In genomic region chr6:65597056-65597818, GRCm38 (mm10) we compare ENCODE assay signal across 19 mouse cellular contexts.
A peak's percentile ranks its signal among the peaks of the same experiment; 100 is the strongest.
DNase-seq lines count a peak whose midpoint lies in the region; ATAC-seq and TF ChIP-seq lines count a peak whose summit lies in the region.
"Had no signal": no experiment of that assay in that cellular context is flagged by ENCODE, and none has a peak within 500 bp of the region (broad histone marks: within the 10 kb centered on the region; RNA-seq: fewer than 3 reads in every experiment).

No protein-coding gene starts in this region.

- H3K27me3 ChIP-seq in lung, embryonic 14.5 days (ENCODE audit: insufficient read depth, low read length): no peaks in the 10 kb centered on the region
- H3K27me3 ChIP-seq: hindbrain, embryonic 15.5 days; midbrain, embryonic 12.5 days; neural tube, embryonic 13.5 days had no signal

- no peak for TF ChIP-seq CTCF in lung, embryonic 14.5 days (IDR thresholded peaks at IDR 0.05; ENCODE audit: low read depth)

- peaks cover 4% of the 10 kb centered on the region for H3K4me1 ChIP-seq in lung, embryonic 14.5 days (ENCODE audit: insufficient read depth)
- H3K4me1 ChIP-seq: hindbrain, embryonic 15.5 days had no signal

- H3K9me3 ChIP-seq in lung, embryonic 14.5 days (ENCODE audit: low read depth, low read length): no peaks in the 10 kb centered on the region
- H3K9me3 ChIP-seq: hindbrain, embryonic 15.5 days; midbrain, embryonic 12.5 days; neural tube, embryonic 13.5 days had no signal

- ATAC-seq in lung, embryonic 14.5 days (ENCODE audit: insufficient read depth): peak; percentile 45

- no peak for DNase-seq in lung, embryonic 14.5 days
- DNase-seq in lung, postnatal 14 days: no peak
- DNase-seq in WW6 (ENCODE audit: low read depth, low spot score): peak; percentile 24
- DNase-seq in large intestine, adult 2 months (ENCODE audit: low read depth, low spot score): peak; percentile 75
- DNase-seq in yolk sac, embryonic 10.5 days (ENCODE audit: low spot score): peak; percentile 2
- DNase-seq in left cerebral cortex, adult 11 months (ENCODE audit: low spot score): no peak
- no peak for DNase-seq in kidney, postnatal 25 days
- DNase-seq: cerebellum, adult 9-11 months; embryo, embryonic 11 days; gastrocnemius, postnatal 10 days; heart, postnatal 10 days; kidney, adult 8-10 months; layer of hippocampus, postnatal 36 days; left cerebral cortex, postnatal 4 days; right cerebral cortex, postnatal 25 days; thymus, postnatal 36 days had no signal

- H3K36me3 ChIP-seq in lung, embryonic 14.5 days (ENCODE audit: insufficient read depth): no peaks in the 10 kb centered on the region
- H3K36me3 ChIP-seq: hindbrain, embryonic 15.5 days; midbrain, embryonic 12.5 days; neural tube, embryonic 13.5 days had no signal

- H3K27ac ChIP-seq in lung, embryonic 14.5 days (ENCODE audit: low read depth): peak overlapping the region; percentile 33
- H3K27ac ChIP-seq: hindbrain, embryonic 15.5 days; midbrain, embryonic 12.5 days; neural tube, embryonic 13.5 days had no signal

- H3K9ac ChIP-seq in lung, embryonic 14.5 days: no peak overlapping the region
- H3K9ac ChIP-seq: hindbrain, embryonic 15.5 days; midbrain, embryonic 12.5 days; neural tube, embryonic 13.5 days had no signal

- 24% methylated on average over 11 of the region's 12 CpGs for WGBS in lung, embryonic 14.5 days
- WGBS in large intestine, adult 2 months: 20% methylated on average over 12 of the region's 12 CpGs

- no peak overlapping the region for H3K4me3 ChIP-seq in lung, embryonic 14.5 days (ENCODE audit: low read depth, low read length)
- H3K4me3 ChIP-seq: hindbrain, embryonic 15.5 days; midbrain, embryonic 12.5 days; neural tube, embryonic 13.5 days had no signal

- H3K4me2 ChIP-seq in lung, embryonic 14.5 days: 0 out of 2 replicates have a peak overlapping the region, but pooled peaks have one; percentile 8
- H3K4me2 ChIP-seq: hindbrain, embryonic 15.5 days; midbrain, embryonic 12.5 days; neural tube, embryonic 13.5 days had no signal

Comparison
In these comparisons a context has a peak if more than half of its experiments do, and no peak if none do; other contexts are left out.
1. DNase-seq: peak in WW6 (single experiment), large intestine, adult 2 months (single experiment) and yolk sac, embryonic 10.5 days (single experiment); none in lung, embryonic 14.5 days (single experiment), lung, postnatal 14 days (single experiment), left cerebral cortex, adult 11 months (single experiment) and kidney, postnatal 25 days (0 of 2).